Mouse (Mus musculus) heart, postnatal 25 days (tissue): ENCODE data around the gene Polk. TPM values are rescaled to one million over a fixed set of nuclear protein-coding genes. Genes with fewer than 3 reads are reported as not detected.

ENCODE experiments used
- DNase-seq: peaks from one replicate; pipeline ENCODE4 v3.0.0; 2022; ENCODE audit warnings: low spot score
- intact Hi-C: fragments of 180-260 bp; cut with DNase I; formaldehyde crosslinking; loops from one replicate; pipeline ENCODE4 v1.15.1; 2025
- total RNA-seq, 2 experiments: library from RNA; stranded (reverse); gene quantifications; 2 replicates each; pipeline ENCODE4 v1.2.3; 2021

The Polk gene
- total RNA-seq, 2 experiments from 2014 or later, result 5.6 to 5.9 TPM

DNA sequence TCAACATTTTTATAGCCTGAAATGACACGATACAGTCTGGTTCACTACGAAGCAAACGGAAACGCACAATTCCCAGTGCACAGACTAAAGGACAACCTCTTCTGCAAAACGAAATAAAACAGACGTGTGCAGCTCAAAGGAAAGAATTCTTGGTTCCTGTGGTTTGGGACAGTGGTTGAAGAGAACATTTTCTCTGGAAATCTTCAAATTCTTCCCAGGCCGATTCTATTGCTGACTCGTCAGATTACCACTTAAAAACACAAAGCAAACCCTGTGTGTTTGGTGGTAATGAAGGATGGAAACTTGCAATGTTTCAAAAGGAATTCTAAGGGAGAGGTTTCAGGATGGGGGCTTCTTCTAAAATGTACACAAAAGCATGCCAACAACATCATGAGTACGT lies 12.3 kb downstream of the Polk start:
- intact Hi-C loops, result no loop called here
- no peak for DNase-seq

DNA sequence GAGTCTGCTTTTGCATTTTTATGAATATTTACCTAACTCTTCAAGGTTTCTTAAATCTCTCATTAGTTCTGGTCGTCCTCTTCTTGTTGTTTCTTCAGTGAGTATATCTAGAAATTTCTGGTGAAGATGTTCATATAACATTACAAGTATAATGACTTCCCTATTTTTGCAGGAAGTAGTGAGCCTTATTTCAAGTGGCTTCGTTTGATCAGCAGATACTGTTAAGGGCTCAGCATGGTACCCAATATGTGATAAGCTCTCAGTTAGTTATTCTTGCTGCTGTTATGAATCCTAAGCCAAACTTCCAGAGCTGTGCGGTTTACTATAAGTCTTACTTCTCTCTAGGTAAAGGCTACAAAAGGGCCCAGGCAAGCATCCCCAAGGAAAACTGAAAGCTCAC lies 12.8 kb downstream of the Polk start:
- intact Hi-C loops, result loop anchor here (5.0 kb wide), 1 partner anchor 1527 kb away; no protein-coding TSS in a partner anchor

DNA sequence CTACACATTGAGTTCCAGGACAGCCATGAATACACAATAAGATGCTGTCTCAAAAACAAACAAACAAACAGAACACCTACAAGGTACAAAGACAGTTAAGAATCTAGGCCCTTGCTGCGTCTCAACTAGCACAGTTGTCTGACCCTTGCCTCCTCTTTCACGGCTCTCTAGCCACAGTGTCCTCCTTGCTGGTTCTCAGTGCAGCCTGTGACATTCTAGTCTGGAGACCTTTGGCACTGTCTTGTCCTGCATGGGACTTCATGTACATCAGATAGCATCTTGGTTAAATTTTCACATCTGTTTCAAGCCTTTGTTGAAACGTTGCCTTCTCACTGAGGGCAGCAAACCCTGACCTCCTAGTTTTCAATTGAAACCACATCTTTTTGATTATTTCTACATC lies 13.6 kb downstream of the Polk start:
- intact Hi-C loops, result loop anchor here (5.0 kb wide), 1 partner anchor 1526 kb away; no protein-coding TSS in a partner anchor
- DNase-seq, result no peak

More for the DNA sequence above, 12.8 kb downstream of the Polk start:
- no peak for DNase-seq

DNA sequence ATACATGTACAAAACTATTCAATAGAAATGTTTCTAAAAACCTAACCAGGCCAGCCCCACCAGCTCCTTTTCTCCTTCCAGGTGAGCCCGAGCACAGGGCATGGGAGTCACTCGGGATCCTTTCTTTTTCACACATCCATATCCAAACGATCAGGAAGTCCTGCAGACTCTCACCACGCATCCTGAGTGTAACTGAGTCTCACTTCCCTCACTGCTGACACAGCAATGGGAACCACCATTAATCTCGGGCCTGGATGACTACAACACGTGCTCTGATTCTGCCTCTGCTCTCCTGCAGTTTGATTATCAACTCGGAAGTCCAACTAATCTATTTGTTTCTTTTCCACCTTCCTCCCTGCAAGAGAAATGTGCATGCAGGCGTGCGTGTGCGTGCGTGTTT lies 14.5 kb downstream of the Polk start:
- intact Hi-C loops, result loop anchor here (5.0 kb wide), 1 partner anchor 1526 kb away; no protein-coding TSS in a partner anchor

DNA sequence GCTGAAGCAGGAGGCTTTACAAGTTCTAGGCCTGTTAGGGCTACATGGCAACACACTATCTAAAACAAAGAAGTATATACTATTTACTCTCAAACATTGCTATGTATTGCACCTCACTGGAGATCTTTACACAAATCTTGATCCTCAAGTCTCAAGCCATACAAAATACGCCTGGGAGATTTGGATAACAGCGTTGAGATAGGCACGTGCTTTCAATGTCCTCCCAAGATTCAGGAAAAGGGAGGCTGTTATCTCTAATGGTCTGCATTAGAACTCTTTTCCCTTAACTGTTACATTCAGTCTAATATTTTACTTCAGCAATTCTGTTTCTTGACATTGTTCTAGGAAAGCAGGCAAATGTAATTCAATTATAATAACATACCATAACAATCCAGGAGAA lies 15.4 kb downstream of the Polk start:
- intact Hi-C loops, result loop anchor here (5.0 kb wide), 1 partner anchor 1525 kb away; no protein-coding TSS in a partner anchor
- DNase-seq, result no peak

More for the DNA sequence above, 14.5 kb downstream of the Polk start:
- DNase-seq, result no peak

DNA sequence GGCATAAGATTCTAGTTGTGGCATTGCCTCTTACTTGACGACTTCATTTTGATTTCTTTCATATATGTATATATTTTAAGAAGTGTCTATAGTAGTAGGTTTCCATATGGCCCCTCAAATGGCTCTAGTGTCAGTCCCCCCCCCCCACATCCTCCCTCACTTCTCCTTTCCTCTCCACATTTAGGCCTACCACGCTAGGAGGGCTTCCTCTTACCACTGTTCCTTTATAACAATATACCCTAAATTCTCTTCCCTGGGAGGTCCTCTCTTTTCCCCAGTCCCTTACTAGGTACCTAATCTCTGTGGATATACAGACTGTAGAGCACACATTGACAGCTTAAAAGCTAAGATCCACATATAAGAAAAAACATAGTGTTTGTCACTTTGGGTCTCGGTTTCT lies 21.1 kb downstream of the Polk start:
- intact Hi-C loops, result no loop called here
- DNase-seq, result no peak

DNA sequence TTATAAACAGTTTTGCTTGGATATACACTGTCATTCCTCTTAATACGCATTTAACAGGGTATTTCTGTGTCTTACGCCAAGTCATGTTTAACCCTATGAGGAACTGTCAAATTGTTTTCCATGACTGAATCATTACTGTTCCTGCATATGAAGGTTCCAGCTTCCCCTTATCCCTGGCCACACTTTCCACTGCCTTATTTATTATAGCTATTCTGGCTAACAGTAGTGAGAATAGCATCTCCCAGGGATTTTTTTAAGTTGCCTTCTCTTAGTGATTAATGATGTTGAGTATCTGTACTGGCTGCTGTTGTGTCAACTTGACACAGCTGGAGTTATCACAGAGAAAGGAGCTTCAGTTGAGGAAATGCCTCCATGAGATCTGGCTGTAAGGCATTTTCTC lies 25.0 kb downstream of the Polk start:
- intact Hi-C loops, result no loop called here
- DNase-seq, result no peak

DNA sequence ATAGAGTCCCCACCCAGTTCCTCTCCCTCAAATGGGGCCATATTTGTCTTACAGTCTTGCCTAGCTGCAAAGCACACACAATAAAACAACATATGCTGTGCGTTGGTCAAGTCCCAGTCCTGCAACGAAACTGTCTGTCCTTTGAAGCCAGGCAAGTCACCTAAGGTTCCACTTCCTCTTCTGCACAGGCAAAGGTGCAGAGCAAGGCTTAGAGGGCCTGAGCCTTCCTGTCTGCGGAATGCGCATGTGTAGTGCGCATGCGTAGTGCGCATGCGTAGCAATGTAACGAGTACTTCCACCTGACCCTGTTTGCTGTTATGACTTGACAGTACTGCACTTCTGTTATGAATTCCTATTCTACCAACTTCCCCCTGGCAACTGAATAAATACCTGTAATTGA lies 26.1 kb downstream of the Polk start:
- intact Hi-C loops, result no loop called here

DNA sequence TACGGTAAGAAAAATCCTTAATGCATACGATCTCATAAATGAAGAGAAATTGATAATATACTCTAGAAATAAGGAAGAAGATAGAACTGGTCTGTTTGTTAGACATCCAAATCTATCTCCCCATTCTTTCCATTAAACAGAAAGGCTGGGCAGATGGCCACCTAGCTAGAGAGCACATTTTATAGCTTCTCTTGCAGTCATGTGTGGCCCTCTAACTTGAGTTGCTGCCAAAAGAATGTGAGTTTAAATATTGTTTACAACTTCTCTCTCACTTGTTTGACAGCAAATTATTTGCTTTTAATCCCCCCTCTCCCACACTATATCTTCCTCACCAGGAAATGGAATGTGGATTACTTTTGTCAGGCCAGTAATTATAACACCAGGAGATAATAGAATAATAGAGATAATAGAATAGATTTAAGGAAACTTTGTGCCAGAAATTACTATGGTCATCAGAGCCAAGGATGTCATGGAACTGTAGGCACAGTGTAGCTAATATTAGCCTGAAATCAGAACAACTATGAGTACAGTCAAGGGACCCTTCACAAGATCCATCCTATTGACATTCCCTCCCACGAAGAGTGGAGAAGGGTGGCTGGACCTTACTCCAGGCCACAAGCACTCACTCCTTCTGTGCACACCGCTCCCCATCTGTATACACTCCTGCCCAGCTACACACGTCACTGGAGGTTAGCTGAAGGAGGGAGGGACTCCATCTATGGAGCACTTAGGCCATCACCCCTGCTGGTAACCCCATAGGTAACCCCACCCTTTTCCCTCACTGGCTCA lies 28.0 kb downstream of the Polk start:
- intact Hi-C loops, result no loop called here

More for the DNA sequence above, 26.1 kb downstream of the Polk start:
- no peak for DNase-seq

DNA sequence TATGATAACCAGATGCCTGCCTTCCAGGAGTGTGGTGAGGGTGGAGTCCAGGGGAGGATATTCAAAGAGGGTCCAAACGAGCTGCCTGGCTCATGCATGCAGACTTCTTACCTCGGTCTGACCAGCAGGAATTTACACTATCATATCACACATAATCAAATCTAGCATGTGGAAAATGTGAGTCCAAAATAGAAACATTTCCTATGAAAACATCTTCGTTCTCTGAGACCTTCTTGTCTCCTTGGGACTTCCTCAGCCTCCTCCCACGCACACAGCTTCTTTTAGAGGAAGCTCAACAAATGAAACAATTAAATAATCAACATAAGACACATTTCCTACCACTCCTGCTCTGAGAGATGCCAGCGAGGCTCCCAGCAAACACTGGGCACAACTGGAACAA lies 30.5 kb downstream of the Polk start:
- DNase-seq, result no peak
- intact Hi-C loops, result no loop called here

More for the DNA sequence above, 28.0 kb downstream of the Polk start:
- no peak for DNase-seq

DNA sequence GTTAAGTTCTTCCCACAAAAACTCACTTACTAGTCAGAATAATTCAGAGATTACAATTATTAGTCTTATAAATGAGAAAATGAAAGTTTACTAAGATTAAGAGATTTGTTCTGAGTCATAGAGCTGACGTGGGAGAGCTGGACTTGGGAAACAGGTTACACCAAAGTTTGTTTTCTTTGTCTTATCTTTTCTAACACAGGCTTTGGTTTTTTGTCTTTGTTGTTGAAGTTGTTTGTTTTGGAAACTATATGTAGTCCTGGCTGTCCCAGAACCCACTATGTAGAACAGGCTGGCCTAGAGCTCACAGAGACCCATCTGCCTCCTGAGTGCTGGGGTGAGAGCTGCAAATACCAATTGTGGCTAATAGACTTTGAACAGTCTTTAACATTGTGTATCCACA lies 31.1 kb downstream of the Polk start:
- DNase-seq, result no peak
- intact Hi-C loops, result no loop called here

DNA sequence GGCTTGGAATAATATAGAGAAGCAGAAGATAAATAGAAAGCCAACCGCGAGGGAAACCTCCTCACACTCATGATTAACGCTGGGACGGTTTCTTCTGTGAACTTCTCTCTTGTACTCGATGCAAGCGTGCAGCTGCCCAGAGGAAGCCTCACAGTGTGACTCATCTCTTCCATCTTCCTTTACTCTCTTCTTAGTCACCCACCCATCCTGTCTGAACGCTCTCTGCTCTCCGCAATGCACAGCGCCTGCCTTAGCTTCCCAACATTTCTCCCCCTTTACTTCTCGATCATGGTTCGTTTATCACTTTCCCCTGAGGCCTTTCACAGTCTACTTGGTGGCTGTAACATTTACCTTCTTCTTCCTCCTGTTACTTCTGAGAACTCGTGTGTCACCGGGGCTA lies 31.7 kb downstream of the Polk start:
- intact Hi-C loops, result no loop called here
- peak; percentile 12 for DNase-seq

DNA sequence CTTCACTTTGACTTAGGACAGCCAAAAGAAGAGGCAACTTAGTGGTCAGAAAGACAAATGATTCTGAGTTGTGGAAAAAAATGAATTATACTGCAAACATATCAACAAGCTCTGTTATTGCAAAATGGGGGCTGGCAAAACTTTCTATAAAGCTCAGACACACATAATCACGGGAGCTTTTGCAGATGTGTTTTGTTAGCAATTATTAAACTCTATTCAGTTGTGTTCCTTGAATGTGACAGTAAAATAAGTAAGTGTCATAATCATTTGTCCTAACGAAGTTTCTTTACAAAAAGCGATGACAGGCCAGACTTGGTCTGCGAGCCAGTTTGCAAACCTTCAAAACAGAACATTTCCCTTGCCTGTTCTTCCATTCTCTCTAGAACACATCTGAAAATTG lies 34.8 kb downstream of the Polk start:
- no peak for DNase-seq
- intact Hi-C loops, result loop anchor here (10.0 kb wide), 1 partner anchor 73 kb away; no protein-coding TSS in a partner anchor

DNA sequence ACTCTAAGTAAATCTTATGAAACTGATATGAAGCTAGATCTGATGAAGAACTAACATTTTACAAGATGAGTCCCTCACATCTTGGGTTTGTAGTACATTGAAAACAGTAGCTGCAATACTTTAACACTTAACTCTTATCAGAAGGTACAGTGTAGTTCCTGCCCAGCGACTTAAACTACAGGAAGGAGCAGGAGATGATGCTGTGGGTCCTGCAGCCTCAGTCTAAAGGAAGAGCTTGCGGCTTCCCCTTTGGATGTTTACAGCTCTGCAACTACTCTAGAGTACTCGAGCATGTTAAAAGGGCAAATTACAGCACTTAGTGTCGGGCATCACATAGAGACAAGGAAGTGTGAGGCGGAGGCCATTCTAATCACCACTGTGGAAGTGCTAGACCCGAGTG lies 36.1 kb downstream of the Polk start:
- intact Hi-C loops, result loop anchor here (10.0 kb wide), 1 partner anchor 72 kb away; no protein-coding TSS in a partner anchor
- DNase-seq, result no peak

DNA sequence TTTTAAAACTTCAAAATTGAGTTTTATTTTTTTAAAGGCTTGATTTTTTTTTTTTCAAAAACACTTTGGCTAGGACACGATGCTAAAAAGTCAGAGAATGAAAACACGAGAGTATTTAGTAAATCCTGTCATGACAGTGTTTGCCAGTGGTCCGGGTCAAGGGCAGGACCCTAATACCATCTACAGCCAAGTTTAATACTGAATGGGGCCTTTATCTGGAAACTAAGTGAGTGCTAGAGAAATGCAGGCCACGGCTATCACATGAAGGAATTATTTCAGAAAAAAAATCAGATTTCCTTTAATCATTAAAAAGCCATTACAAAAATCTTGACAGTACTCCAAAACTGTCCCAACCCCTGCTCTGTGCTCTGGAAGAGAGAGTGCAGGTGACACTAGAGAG lies 36.7 kb downstream of the Polk start:
- no peak for DNase-seq
- intact Hi-C loops, result loop anchor here (10.0 kb wide), 1 partner anchor 71 kb away; no protein-coding TSS in a partner anchor

DNA sequence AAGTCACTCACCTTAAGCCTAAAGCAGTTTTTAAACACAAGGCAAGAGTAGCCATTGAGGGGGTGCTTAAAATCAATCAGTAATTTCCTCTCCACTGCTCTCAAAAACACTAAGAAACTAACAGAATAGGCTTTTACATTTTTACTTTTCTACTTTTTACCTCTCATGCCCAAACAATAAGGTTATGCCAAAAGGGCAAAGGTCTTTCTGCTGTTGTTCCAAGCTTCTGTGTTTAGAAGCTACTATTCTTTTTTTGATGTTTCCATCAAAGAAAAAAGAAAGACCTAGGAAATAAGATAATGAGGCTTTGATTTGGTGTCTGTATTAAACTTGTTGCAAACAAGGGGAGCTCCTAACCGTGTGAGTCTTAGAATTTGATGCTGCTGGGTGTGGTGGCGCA lies 42.5 kb downstream of the Polk start:
- DNase-seq, result no peak
- intact Hi-C loops, result loop anchor here (10.0 kb wide), 1 partner anchor 65 kb away; no protein-coding TSS in a partner anchor

DNA sequence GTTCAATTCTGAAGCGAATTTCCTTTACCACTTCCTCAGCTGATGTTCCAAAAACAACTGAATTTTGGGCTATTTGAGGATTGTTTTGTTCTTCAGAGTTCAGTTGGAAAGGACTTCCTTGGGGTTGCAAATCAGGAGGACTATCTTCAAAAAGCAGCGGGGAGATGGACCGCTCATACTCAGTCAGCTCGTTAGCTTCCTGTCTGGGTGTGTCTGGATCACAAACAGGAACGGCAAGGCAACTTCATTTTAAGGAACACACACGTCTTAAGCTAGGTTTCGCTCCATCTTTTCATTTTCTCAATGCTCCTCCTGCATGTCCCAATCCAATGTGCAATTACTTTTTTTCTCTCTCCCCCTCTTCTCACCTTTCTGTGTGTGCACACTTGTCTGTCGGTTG lies 45.7 kb downstream of the Polk start:
- intact Hi-C loops, result no loop called here
- DNase-seq, result no peak

DNA sequence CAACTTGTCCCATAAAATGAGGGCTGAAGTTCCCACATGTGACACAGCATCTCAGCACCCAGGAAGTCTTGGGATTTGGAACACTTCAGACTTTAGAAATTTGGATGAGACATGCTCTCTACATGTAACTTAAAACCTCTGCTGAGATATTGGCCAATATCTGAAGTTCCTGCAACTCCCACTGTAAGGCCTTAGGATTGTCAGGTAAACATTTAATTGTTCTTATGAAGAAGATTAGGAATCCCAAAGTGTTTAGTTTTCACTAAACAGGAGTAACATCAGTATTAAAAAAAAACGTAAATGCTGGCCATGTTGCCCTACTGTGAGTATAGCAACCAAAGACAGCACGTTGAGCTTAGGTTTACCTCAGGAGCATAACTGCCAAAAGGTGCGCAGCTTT lies 51.9 kb downstream of the Polk start, which contains the start of gene Gm17622:
Gene Gm17622 (plus strand): TSS at position 301 of the 400 bp plus-strand sequence.
- DNase-seq, result no peak
- intact Hi-C loops, result no loop called here

DNA sequence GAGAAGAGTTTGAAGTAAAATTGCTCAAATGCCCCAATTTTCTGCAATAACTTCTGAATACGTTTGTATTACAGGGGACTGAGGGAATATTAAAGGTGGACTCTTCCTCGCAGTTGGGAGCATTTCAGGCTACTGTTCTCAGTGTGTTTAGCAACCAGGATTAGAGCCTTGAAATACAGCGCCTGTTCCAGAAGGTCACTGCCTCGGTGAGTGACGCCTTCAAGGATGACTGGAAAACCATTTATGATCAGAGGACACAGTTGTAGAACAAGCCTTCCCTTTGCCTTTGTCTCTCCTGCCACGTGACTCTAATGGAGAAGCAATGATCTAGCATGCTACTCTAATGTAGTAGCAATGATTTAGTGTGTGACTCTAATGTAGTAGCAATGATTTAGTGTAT lies 54.4 kb downstream of the Polk start:
- no peak for DNase-seq

DNA sequence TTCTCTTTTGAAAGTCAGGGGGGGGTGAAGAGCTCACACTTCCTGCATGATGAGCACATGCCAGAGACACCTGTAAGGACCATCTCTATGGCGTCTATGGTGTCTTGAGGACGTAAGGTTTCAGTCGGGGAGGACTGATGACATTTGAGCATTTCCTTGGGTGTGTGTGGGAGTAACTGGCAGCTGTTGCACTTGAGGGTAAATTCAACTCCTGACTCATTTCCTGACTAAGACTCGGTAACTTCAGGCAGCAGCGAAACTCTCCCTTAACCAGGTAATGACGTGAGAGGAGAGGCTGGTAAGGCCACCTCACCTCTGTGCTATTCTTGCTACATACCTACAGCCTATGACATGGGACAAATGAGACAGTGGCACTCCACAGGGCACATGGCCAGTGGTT lies 55.1 kb downstream of the Polk start:
- intact Hi-C loops, result no loop called here
- no peak for DNase-seq

More for the DNA sequence above, 54.4 kb downstream of the Polk start:
- intact Hi-C loops, result no loop called here

DNA sequence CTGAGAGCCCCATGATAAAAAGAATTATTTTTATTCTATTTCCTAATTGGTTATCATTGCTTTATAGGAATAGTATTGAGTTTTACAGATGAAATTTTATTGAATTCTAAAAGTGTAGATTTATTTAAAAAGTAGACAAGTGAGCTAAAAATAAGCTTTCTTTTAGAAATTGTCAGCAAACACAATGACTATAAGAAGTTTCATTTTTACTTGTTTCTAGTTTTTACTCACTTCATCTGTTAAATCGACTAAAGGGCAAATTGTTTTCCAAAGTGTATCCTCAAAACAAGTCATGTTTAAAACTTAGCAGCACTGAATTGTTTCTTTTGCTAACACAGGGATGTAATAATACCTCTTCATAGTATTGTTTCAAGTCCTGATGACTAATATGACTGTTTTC lies 63.4 kb downstream of the Polk start:
- no peak for DNase-seq
- intact Hi-C loops, result no loop called here
